Mouse (Mus musculus) liver, embryonic 11.5 days (tissue): Measurements from ENCODE around the gene Layn. TPM values are rescaled to one million over a fixed set of nuclear protein-coding genes. Genes with fewer than 3 reads are reported as not detected.

Experiments used
- ATAC-seq: fragments of 200-750 bp; cut with Nextera tagmentation; replicated peaks from 2 replicates; pipeline ENCODE4 v1.8.0; 2017; ENCODE audit warnings: moderate number of reproducible peaks, mild to moderate bottlenecking, moderate TSS enrichment, moderate library complexity; ENCODE audit not compliant: low FRiP score
- DNase-seq: peaks from one replicate; pipeline ENCODE4 v3.0.0-alpha.2; 2017; ENCODE audit warnings: low spot score
- H3K27ac ChIP-seq: fragments of 300-500 bp; sonication (generic); 2 replicates; pipeline ENCODE4 v1.5.1; 2014; ENCODE audit warnings: mild to moderate bottlenecking, low read depth, low read length, control low read depth
- H3K27me3 ChIP-seq: fragments of 300-500 bp; sonication (generic); replicated peaks from 2 replicates; pipeline ENCODE4 v1.6.1; 2014; ENCODE audit warnings: low read length, mixed read lengths; ENCODE audit not compliant: control insufficient read depth, insufficient read depth
- H3K36me3 ChIP-seq: fragments of 300-500 bp; sonication (generic); 2 replicates; pipeline ENCODE4 v1.6.1; 2014; ENCODE audit warnings: mild to moderate bottlenecking, low read length, moderate library complexity, mixed read lengths; ENCODE audit not compliant: control insufficient read depth, insufficient read depth
- H3K4me1 ChIP-seq: fragments of 300-500 bp; sonication (generic); replicated peaks from 2 replicates; pipeline ENCODE4 v1.6.1; 2014; ENCODE audit warnings: low read length, mixed read lengths; ENCODE audit not compliant: control insufficient read depth, insufficient read depth
- H3K4me2 ChIP-seq: fragments of 300-500 bp; sonication (generic); 2 replicates; pipeline ENCODE4 v1.6.1; 2014; ENCODE audit warnings: mild to moderate bottlenecking, control low read depth, moderate library complexity
- H3K4me3 ChIP-seq: fragments of 300-500 bp; sonication (generic); 2 replicates; pipeline ENCODE4 v1.5.1; 2014; ENCODE audit warnings: low read depth, low read length, control low read depth
- H3K9ac ChIP-seq: fragments of 300-500 bp; sonication (generic); 2 replicates; pipeline ENCODE4 v1.6.1; 2014; ENCODE audit warnings: low read depth, low read length, control low read depth
- H3K9me3 ChIP-seq: fragments of 300-500 bp; sonication (generic); 2 replicates; pipeline ENCODE4 v1.6.1; 2016; ENCODE audit warnings: low read length, inconsistent platforms, mixed read lengths; ENCODE audit not compliant: control insufficient read depth
- WGBS: fragments of 180-500 bp; shearing (Covaris S2); extraction: QIAGEN DNeasy Blood & Tissue Kit; methylation state at CpG from one replicate; pipeline ENCODE4 v1.1.7; 2014; 5-methylcytosine and 5-hydroxymethylcytosine counted together
- polyA plus RNA-seq: library from polyadenylated mRNA; unstranded; fragments of >200 nt; fragmentation: Nextera tagmentation; extraction: Ambion mirVana; gene quantifications from 2 replicates; pipeline ENCODE4 v1.2.1, GENCODE M21; 2014

Gene Layn
- 1.7 and 2.8 TPM in 2 replicates for polyA plus RNA-seq

DNA sequence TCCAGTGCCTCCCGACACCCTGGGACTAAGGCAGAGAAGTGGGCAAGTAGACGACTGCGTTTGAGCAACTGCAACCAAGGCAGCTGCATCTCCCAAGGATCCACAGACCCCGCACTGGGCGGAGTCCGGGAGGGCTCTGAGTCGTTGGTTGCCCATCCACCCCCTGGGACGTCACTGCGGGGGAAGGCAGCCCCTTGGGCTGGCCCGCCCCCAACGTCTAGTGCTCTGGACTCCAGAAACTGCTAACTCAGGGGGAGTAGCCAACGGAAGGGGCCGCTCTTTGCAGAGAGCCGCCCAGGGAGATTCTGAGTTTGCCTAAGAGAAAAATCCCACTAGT lies at the start of gene Layn:
Gene Layn, minus strand, starts transcription at position 116 of the 337 bp plus-strand sequence.
- H3K36me3 ChIP-seq, result no peaks in the 10 kb centered on the region
- no peaks in the 10 kb centered on the region for H3K9me3 ChIP-seq
- peaks cover 15% of the 10 kb centered on the region for H3K4me1 ChIP-seq
- H3K4me3 ChIP-seq, result peak within 1 kb of the TSS; percentile 59
- peak within 1 kb of the TSS; percentile 86 for H3K4me2 ChIP-seq
- ATAC-seq, result peak; percentile 92
- H3K27ac ChIP-seq, result no peak within 1 kb of the TSS
- peak within 1 kb of the TSS; percentile 13 for H3K9ac ChIP-seq
- H3K27me3 ChIP-seq, result no peaks in the 10 kb centered on the region
- peak; percentile 86 for DNase-seq
- under 1% methylated on average over 14 of the region's 14 CpGs for WGBS

DNA sequence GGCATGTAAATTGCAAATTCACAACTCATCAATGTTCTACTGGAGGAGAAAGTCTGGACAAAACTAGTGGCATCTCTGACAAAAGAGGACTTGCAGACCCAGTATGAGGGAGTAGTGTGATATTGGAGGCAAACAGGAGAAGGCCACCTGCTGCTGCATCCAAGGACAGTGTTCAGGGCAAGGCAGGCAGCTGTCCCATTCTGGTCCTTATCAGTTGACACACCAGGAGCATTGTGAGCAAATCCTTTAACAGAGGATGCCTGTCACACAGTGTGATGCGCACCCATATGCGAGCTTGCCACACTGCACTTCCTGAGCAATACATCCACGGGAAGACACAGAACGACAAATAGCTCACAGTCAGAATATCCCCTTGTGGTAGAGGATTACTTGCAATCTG lies 37.9 kb upstream of the Layn start:
- Histone ChIP-seq H3K36me3 (no peaks in the 10 kb centered on the region), H3K4me2 (no peak overlapping the region), H3K9ac (no peak overlapping the region), H3K27me3 (no peaks in the 10 kb centered on the region), H3K9me3 (no peaks in the 10 kb centered on the region), H3K4me1 (no peaks in the 10 kb centered on the region), H3K27ac (no peak overlapping the region), H3K4me3 (no peak overlapping the region)
- DNase-seq (no peak), ATAC-seq (no peak)
- 65% methylated on average over 4 of the region's 4 CpGs for whole genome bisulfite sequencing

DNA sequence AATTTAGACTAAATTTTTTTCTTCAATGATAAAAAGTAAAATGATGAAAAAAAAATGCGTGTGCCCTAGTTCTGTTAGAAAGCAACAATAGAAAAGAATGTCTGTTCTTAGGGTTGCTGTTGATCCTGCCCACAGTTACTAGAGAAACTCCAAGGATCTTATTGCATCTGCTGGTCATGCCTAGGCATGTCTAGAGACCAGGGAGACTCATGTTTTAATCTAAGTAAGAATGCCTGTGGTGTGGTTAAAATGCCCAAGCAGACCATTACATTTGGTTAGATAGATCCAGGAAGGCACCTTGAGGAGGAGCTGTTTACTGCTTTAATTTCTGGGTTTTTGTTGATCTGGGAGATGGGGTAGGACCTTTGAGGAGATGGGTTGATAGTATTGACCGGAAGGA lies 28.9 kb upstream of the Layn start:
- Histone ChIP-seq H3K27me3 (peaks cover 37% of the 10 kb centered on the region), H3K9ac (no peak overlapping the region), H3K4me1 (no peaks in the 10 kb centered on the region; the same call in 1 of the 2 replicates), H3K36me3 (no peaks in the 10 kb centered on the region), H3K9me3 (no peaks in the 10 kb centered on the region), H3K27ac (no peak overlapping the region), H3K4me2 (no peak overlapping the region), H3K4me3 (no peak overlapping the region)
- DNase-seq (no peak), ATAC-seq (no peak)
- WGBS, result 70% methylated on average over 2 of the region's 2 CpGs

DNA sequence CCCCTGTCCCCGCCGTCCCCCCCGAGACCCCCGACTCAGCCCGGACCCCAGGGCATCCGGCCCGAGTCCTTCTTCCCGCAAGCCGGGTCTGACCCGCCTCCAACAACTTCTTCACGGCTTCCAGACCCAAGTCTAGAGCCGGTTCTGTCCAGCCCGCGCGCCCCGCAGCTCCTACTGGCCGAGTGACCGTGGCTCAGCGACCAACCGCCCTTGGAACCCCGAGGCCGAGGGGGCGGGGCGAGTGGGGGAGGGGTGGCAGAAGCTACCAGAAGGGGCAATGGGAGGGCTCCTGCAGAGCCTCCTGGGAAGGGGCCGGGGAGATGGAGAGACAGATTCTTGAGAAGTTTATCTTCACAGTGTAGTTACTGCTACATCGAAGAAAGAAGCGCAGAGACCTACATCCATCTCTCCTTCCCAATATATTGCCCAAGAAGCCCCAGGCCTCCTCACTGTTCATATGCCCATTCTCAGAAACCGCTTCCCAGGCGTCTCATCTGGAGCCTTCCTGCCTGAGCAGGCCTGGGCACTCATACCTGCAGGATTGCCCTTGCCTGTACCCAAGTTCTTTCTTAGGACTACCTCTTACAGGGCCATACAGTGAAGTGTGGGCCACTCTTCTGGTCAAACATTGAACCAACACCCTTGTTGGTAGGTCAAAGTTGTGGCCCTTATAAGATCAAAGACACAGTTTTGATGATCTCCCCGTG lies 27.1 kb upstream of the Layn start:
- H3K9me3 ChIP-seq, result no peaks in the 10 kb centered on the region
- H3K4me3 ChIP-seq, result peak overlapping the region; percentile 58
- DNase-seq, result no peak
- no peak overlapping the region for H3K27ac ChIP-seq
- peak overlapping the region; percentile 91 for H3K4me2 ChIP-seq
- WGBS, result 12% methylated on average over 29 of the region's 30 CpGs
- H3K36me3 ChIP-seq, result no peaks in the 10 kb centered on the region
- H3K4me1 ChIP-seq, result no peaks in the 10 kb centered on the region; the same call in 1 of the 2 replicates
- peak overlapping the region; percentile 41 for H3K9ac ChIP-seq
- H3K27me3 ChIP-seq, result peaks cover 43% of the 10 kb centered on the region
- no peak for ATAC-seq

DNA sequence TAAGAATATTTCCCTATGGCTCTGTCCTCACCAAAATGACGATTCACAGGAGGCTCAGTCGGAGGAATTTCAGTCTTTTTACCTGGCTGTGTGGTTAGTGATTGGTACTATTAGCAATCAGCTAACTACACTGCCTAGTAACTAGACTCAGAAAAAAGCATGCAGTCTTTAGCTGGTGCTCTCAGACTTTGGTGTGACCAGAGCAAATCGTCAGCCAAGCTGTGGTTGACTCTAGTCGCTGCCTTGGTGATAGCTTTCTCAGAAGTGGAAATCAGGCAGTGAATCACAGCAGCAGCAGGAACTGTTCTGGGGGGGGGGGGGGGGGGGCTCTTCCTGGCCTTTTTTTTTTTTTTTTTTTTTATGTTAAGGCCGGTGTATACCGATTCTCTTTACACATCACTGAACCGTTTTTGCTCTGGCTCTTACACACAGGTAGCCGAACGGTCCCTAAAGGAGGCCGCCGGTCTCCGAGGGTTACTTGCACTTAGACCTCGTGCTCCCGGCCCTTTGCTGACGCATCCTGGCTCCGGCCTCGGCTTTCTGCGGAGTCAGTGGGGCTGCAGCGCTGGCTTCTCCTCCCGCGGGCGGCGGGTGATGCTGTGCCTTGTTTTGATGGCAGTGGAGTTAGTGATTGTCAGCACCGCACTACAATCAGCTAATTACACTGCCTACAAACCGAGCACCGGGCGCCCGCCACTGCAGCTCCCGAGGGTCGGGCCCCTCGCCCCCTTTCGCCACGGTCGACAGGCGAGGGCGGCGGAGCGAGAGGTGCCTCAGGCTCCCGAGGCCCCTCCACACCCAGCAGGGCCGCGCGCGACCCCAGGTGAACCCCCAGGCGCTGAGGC lies 26.3 kb upstream of the Layn start:
- Histone ChIP-seq H3K36me3 (no peaks in the 10 kb centered on the region), H3K9me3 (no peaks in the 10 kb centered on the region), H3K4me1 (no peaks in the 10 kb centered on the region; the same call in 1 of the 2 replicates), H3K9ac (peak overlapping the region; percentile 41), H3K4me3 (peak overlapping the region; percentile 58), H3K27ac (no peak overlapping the region), H3K27me3 (peaks cover 43% of the 10 kb centered on the region), H3K4me2 (peak overlapping the region; percentile 91)
- peak; percentile 66 for DNase-seq
- 2% methylated on average over 44 of the region's 44 CpGs for WGBS
- no peak for ATAC-seq

DNA sequence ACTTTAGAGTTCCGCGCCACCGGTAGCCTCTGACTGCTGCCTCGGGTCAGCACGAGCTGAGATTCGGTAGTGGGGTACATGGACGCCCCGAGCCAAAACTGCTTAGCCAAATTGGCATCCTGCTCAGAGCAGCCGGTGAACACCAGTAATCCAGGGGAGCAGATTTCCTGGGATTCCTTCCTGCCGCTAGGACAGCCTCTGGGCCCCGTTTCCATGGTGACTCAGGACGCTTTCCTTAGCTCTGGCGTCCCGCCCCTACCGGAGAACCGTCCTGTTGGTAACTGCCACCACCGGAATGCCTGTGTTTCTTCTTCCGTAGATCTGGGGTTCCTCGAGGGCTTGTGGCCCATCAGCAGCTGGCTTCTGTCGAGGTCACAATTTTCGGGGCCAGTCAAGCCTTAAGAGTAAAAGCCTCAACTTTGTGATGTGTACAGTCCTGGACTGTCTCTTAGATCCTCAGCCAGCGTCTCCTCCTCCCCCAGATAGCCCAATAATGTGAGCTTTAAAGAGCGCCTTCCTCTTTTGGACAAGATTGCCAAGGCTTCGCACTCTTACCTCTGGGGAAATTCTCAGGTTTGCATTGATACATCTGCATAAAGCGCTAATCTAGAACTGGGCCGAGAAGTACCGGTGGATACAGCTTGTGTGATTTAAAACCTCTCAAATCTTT lies 25.0 kb upstream of the Layn start, which contains the start of gene 4833427G06Rik:
Gene 4833427G06Rik, minus strand, starts transcription at position 323 of the 670 bp plus-strand sequence.
- ATAC-seq, result no peak; the same call in 1 of the 2 replicates

DNA sequence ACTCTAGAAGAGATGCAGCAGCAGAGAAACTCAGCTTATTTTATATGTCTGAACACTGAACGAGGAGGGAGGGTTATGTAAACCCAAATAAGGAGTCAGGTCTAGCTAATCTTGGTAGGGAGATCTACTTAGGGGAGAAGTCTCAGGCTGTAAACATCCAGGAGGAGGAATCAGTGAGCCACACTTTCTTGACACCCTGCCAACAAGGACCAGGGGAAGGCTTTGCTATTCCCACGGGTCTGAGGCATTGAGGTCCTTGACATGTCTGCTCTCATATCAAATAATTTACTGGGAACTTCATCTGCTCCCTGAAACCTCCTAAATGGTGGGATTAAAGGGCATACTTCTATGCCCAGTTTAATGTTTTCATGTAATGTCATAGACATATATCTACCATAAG lies 19.4 kb upstream of the Layn start:
- 61% methylated on average over 2 of the region's 2 CpGs for WGBS
- H3K9me3 ChIP-seq, result no peaks in the 10 kb centered on the region
- no peak overlapping the region for H3K9ac ChIP-seq
- H3K27me3 ChIP-seq, result peaks cover 9% of the 10 kb centered on the region
- no peak overlapping the region for H3K4me2 ChIP-seq
- ATAC-seq (no peak), DNase-seq (no peak)
- H3K27ac ChIP-seq, result no peak overlapping the region
- H3K4me1 ChIP-seq, result no peaks in the 10 kb centered on the region
- no peak overlapping the region for H3K4me3 ChIP-seq
- no peaks in the 10 kb centered on the region for H3K36me3 ChIP-seq

More for the DNA sequence above, 25.0 kb upstream of the Layn start, which contains the start of gene 4833427G06Rik:
- Histone ChIP-seq H3K9me3 (no peaks in the 10 kb centered on the region), H3K9ac (no peak within 1 kb of the TSS), H3K4me3 (no peak within 1 kb of the TSS), H3K4me2 (peak within 1 kb of the TSS; percentile 47), H3K4me1 (no peaks in the 10 kb centered on the region; the same call in 1 of the 2 replicates), H3K27ac (no peak within 1 kb of the TSS), H3K36me3 (no peaks in the 10 kb centered on the region), H3K27me3 (peaks cover 45% of the 10 kb centered on the region)
- DNase-seq, result peak; percentile 56
- WGBS, result 8% methylated on average over 27 of the region's 27 CpGs

DNA sequence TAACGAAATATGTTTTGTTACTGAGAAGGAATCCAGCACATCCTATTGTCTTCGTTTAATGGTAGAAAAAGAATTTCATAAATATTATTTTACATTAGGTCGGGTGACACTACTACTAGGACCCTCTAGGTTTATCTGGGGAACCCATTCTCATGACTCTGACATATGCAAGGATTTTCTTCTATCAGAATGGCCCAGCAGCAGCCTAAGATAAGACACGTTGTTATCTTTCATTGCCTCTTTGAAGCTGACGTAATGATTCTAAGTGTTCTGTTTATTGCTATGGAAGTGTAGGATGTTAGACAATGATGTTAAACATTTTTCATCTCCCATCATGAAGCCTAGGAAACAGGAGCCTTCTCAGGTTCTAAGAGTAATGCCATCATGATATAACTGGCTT lies 16.8 kb upstream of the Layn start:
- DNase-seq (no peak), ATAC-seq (peak; percentile 68)
- Histone ChIP-seq H3K9me3 (no peaks in the 10 kb centered on the region), H3K4me3 (no peak overlapping the region), H3K4me2 (no peak overlapping the region), H3K27me3 (0 out of 2 replicates have a peak, but pooled peaks cover 2% of the 10 kb centered on the region), H3K9ac (no peak overlapping the region), H3K4me1 (no peaks in the 10 kb centered on the region), H3K27ac (no peak overlapping the region), H3K36me3 (no peaks in the 10 kb centered on the region)
- 43% methylated on average over 5 of the region's 5 CpGs for WGBS
